Mouse (Mus musculus) erythroblast, embryonic 14.5 days (primary cell): ENCODE data around the gene Ubl3.

Experiments
- GATA1 ChIP-seq: IDR thresholded peaks from 2 replicates; pipeline ENCODE4 v1.6.1; 2012; ENCODE audit warnings: low read length, inconsistent platforms, mixed read lengths
- TAL1 ChIP-seq: IDR thresholded peaks from 3 replicates; pipeline ENCODE4 v1.6.1; 2012; ENCODE audit warnings: low read length, inconsistent platforms, mixed read lengths

DNA sequence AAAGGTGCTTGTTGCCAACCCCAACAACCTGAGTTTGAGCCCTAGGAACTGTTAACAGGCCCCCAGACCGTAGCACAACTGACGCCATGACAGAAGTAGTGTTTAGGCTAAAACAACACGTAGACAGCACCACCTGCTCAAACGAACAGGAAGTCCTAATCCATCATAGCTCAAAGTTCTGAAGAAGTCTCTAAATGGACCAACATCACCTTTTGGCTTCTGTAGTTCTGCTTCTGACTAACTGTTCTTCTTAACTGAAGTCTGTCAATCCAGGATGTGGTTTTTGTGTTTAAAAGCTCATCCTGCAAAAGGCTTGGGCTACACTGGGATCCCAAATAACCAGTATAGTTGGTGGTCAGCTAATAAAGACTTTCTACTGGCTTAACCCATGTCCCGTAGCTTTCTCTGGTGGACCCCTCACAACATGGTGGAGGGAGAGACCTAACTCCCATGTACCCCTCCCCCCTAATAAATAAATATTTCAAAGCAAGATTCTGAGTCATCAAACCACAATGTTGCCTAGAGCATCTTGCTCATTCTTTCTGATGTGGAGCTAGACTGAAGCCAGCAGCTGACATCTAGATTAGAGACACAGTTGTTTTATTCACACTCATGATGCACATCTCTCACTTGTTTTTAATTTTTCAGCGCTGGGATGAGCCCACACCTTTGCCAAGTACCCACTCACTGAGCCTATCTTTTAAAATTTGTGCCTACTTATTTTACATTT, 51.2 kb downstream of the Ubl3 start:
- TF ChIP-seq GATA1 (no peak), TAL1 (no peak)
